Mouse (Mus musculus) hindbrain, postnatal 0 days (tissue): ENCODE results near the gene Csnk2b. TPM values are rescaled to one million over a fixed set of nuclear protein-coding genes. Genes with fewer than 3 reads are reported as not detected.

Experiments used
- ATAC-seq: fragments of 200-750 bp; cut with Nextera tagmentation; 2 replicates; pipeline ENCODE4 v1.8.0; 2017; ENCODE audit warnings: mild to moderate bottlenecking, moderate TSS enrichment, moderate library complexity
- DNase-seq: peaks from one replicate; pipeline ENCODE4 v3.0.0-alpha.2; 2015; ENCODE audit warnings: low spot score
- H3K27ac ChIP-seq: fragments of 300-500 bp; sonication (generic); 2 replicates; pipeline ENCODE4 v1.5.1; 2014; ENCODE audit warnings: mild to moderate bottlenecking
- H3K27me3 ChIP-seq: fragments of 300-500 bp; sonication (generic); 2 replicates; pipeline ENCODE4 v1.6.1; 2014; ENCODE audit warnings: low read length, mixed read lengths; ENCODE audit not compliant: insufficient read depth
- H3K36me3 ChIP-seq: fragments of 300-500 bp; sonication (generic); 2 replicates; pipeline ENCODE4 v1.6.1; 2014; ENCODE audit warnings: low read length, mixed read lengths; ENCODE audit not compliant: insufficient read depth
- H3K4me1 ChIP-seq: fragments of 300-500 bp; sonication (generic); 2 replicates; pipeline ENCODE4 v1.6.1; 2014; ENCODE audit warnings: antibody characterized with exemption, low read length, mixed read lengths; ENCODE audit not compliant: insufficient read depth
- H3K4me2 ChIP-seq: fragments of 300-500 bp; sonication (generic); 2 replicates; pipeline ENCODE4 v1.6.1; 2014; ENCODE audit warnings: low read depth, mild to moderate bottlenecking, low read length, moderate library complexity, mixed read lengths
- H3K4me3 ChIP-seq: fragments of 300-500 bp; sonication (generic); 2 replicates; pipeline ENCODE4 v1.5.1; 2014; ENCODE audit warnings: low read length
- H3K9ac ChIP-seq: fragments of 300-500 bp; sonication (generic); replicated peaks from 2 replicates; pipeline ENCODE4 v1.6.1; 2014; ENCODE audit warnings: mild to moderate bottlenecking, low read length, moderate library complexity, mixed read lengths
- H3K9me3 ChIP-seq: fragments of 300-500 bp; sonication (generic); 2 replicates; pipeline ENCODE4 v1.6.1; 2016; ENCODE audit warnings: low read length, mixed read lengths
- CTCF ChIP-seq: IDR thresholded peaks from 2 replicates; pipeline ENCODE4 v1.5.1; 2016; ENCODE audit warnings: antibody characterized with exemption, control low read depth, low read depth
- WGBS: fragments of 180-500 bp; shearing (Covaris S2); extraction: QIAGEN DNeasy Blood & Tissue Kit; methylation state at CpG from one replicate; pipeline ENCODE4 v1.1.7; 2014; 5-methylcytosine and 5-hydroxymethylcytosine counted together
- polyA plus RNA-seq: library from polyadenylated mRNA; unstranded; fragments of >200 nt; fragmentation: Nextera tagmentation; extraction: Ambion mirVana; gene quantifications from 2 replicates; pipeline ENCODE4 v1.2.1, GENCODE M21; 2015
- total RNA-seq: library from RNA; depleted of rRNA; stranded (reverse); fragments of >200 nt; gene quantifications from 2 replicates; pipeline ENCODE4 v1.2.3, GENCODE M21; 2014

Gene Csnk2b
- total and polyA plus RNA-seq, 2 experiments from 2014 or later = 257 to 350 TPM

DNA sequence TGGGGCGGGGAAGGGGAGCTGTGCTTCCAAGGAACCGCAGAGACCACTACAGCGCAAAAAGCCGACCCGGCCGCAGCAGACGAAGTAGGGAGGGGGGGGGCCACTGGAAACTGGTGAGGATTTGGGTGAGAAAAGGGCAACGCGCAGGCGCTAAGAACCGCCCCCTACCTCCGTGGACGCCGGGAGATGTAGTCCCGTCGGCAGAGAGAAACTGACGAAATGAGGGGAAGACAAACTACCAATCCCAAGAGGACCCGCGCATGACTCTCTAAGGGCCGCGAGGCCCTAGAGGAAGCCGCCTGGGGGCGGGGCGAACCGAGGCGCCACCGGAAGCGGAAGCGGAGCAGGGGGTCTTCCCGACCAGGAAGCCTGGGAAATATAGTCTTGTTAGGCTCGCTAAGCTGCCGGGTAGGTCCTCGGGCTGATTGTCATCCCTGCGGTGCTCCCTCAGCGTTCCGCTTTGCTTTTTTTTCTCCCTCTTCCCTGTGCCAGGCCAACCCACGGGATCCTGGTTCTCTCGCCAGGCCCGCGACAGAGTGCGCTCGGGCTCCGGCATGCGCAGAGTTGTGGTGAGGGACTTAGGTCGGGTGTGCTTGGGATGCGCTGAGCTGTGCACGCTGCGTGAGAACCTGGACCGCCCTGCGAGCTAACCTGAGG is 582 bp downstream of the Csnk2b start, which contains the start of gene Gpank1:
Gpank1 (plus strand) TSS at position 313 of the 657 bp plus-strand sequence.
- Histone ChIP-seq H3K9me3 (no peaks in the 10 kb centered on the region), H3K4me1 (peaks cover 6% of the 10 kb centered on the region; the same call in 1 of the 2 replicates), H3K9ac (peak within 1 kb of the TSS; percentile 93), H3K4me2 (peak within 1 kb of the TSS; percentile 96), H3K27me3 (no peaks in the 10 kb centered on the region), H3K4me3 (peak within 1 kb of the TSS; percentile 79), H3K36me3 (peaks cover 26% of the 10 kb centered on the region), H3K27ac (peak within 1 kb of the TSS; percentile 93)
- WGBS = under 1% methylated on average over 47 of the region's 50 CpGs
- DNase-seq (peak; percentile 100), ATAC-seq (peak; percentile 95)
- TF ChIP-seq CTCF = peak; percentile 8; the same call in 1 of the 2 replicates

DNA sequence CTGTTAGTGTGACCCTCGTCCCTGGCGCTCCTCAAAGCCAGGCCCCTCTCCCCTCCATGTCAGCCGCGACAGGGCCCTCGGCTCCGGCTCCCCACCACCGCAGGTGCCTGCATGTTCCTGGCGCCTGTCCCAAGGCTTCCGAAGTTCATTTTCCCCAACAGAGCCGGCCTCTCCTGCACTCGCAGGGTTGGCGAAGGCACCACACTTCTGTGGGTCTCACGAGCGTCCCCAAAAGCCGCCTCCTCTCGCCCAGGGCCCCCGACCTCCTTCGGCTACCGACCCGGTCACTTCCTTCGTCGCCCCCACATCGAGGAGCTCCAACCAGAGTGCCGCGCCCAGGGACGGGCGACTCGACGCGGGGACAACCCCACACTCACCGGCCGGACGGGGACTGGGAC is 1.1 kb downstream of the Csnk2b start:
- Histone ChIP-seq H3K36me3 (peaks cover 28% of the 10 kb centered on the region), H3K4me3 (peak overlapping the region; percentile 79), H3K9ac (peak overlapping the region; percentile 93), H3K4me1 (peaks cover 6% of the 10 kb centered on the region; the same call in 1 of the 2 replicates), H3K9me3 (no peaks in the 10 kb centered on the region), H3K4me2 (peak overlapping the region; percentile 96), H3K27me3 (no peaks in the 10 kb centered on the region), H3K27ac (peak overlapping the region; percentile 70)
- under 1% methylated on average over 33 of the region's 33 CpGs for WGBS
- DNase-seq (peak; percentile 15), ATAC-seq (no peak)
- TF ChIP-seq CTCF = no peak

DNA sequence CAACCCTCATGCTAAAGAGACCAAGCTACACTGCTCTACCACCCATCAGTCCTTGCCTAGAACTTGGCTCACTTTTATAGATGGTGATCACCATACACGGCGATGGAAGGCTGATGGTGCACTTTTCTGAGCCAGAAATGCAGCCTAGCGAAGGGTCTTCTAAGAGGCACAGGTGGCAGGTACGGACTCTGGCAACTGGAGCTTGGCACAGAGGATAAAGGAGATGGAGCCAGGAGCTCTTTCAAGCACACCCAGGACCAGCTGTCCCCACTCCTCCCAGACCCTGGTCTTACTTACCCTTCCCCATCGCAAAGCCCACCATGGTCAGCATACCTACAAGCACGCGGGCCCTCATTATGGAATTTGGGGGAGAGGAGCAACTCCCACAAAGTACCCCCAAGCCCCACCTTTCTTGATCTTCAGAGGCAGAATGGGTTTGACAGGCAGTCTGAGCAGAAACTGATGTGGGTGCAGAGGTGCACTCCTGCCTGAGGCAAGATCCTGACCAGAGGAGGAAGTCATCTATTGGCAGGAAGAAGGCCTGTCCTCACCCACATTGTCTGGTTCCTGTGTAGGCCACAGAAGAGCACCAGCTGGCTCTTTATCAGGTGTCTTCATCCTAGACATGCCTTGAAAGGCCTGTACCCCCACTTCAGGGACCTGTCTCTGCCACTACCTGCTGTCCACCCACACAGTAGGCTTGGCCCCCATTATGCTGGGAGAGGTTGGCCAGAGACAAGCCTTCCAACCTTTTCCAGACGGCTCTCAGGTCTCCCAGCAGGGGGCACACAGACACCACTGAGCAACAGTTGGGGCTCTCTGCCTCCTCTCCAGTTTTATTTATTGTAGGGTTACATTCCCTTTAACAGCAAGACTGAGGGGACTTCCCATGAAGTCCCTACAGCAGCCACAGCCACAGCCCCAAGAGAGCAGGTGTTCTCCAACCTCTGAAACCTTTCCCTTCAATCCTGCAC is 6.5 kb downstream of the Csnk2b start, which contains the start of gene Ly6g5b:
Ly6g5b (minus strand) TSS at position 383 of the 974 bp plus-strand sequence.
- Histone ChIP-seq H3K4me1 (peaks cover 3% of the 10 kb centered on the region; the same call in 1 of the 2 replicates), H3K4me3 (no peak within 1 kb of the TSS), H3K4me2 (no peak within 1 kb of the TSS), H3K27ac (no peak within 1 kb of the TSS), H3K9me3 (no peaks in the 10 kb centered on the region), H3K36me3 (peaks cover 32% of the 10 kb centered on the region), H3K27me3 (no peaks in the 10 kb centered on the region), H3K9ac (no peak within 1 kb of the TSS; the same call in 1 of the 2 replicates)
- 84% methylated on average over 8 of the region's 8 CpGs for WGBS
- ATAC-seq (no peak), DNase-seq (peak; percentile 24)
- TF ChIP-seq CTCF = peak; percentile 43

DNA sequence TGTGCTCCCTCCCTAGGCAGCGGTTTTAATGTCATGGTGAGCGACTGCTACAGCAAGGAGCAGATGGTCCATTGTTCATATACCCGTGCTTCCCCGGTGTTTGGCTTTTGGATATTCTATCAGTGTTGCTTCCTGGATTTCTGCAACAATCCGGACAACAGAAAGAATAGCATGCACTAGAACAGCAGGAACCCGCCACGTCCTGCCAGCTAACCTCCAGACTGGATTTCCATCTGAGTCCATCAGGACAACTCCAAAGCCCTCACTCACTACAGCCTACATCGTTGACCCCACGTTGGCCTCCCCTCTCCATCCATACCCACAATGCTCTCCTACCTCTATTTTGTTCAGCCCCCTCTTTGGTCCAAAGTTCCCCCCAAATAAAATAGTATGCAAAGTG is 10.1 kb downstream of the Csnk2b start:
- TF ChIP-seq CTCF = no peak
- Histone ChIP-seq H3K9ac (no peak overlapping the region), H3K9me3 (no peaks in the 10 kb centered on the region), H3K27ac (no peak overlapping the region), H3K27me3 (no peaks in the 10 kb centered on the region), H3K36me3 (peaks cover 14% of the 10 kb centered on the region; the same call in 1 of the 2 replicates), H3K4me1 (no peaks in the 10 kb centered on the region), H3K4me2 (no peak overlapping the region), H3K4me3 (no peak overlapping the region)
- ATAC-seq (no peak), DNase-seq (no peak)
- WGBS = 54% methylated on average over 9 of the region's 9 CpGs

DNA sequence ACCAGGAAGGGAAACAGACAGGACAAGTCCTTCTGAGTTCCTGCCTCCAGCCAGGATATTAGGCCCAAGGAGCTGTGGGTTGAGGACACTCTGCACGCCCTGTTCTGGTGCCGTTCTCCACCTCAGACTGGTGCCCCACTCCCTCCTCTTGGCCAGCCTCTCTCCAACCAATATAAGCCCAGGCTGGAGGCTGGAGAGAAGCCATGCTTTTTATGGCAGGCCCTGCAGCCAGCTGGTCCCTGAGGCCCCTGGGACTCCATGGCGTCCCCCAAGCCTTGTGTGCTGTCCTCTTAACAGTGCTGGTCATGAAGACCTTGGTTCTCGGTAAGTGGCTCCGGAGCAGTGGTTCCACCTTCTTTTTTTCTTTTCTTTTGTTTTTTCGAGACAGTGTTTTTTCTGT is 13.8 kb downstream of the Csnk2b start, which contains the start of gene Ly6g5c:
Ly6g5c (plus strand) TSS at position 183 of the 400 bp plus-strand sequence.
- no peaks in the 10 kb centered on the region for H3K4me1 ChIP-seq
- TF ChIP-seq CTCF = no peak
- no peaks in the 10 kb centered on the region for H3K9me3 ChIP-seq
- DNase-seq (peak; percentile 27), ATAC-seq (no peak)
- no peak within 1 kb of the TSS for H3K9ac ChIP-seq
- no peak within 1 kb of the TSS for H3K4me2 ChIP-seq
- peaks cover 12% of the 10 kb centered on the region for H3K36me3 ChIP-seq
- no peaks in the 10 kb centered on the region for H3K27me3 ChIP-seq
- no peak within 1 kb of the TSS for H3K27ac ChIP-seq
- WGBS = 71% methylated on average over 6 of the region's 6 CpGs
- H3K4me3 ChIP-seq = no peak within 1 kb of the TSS

DNA sequence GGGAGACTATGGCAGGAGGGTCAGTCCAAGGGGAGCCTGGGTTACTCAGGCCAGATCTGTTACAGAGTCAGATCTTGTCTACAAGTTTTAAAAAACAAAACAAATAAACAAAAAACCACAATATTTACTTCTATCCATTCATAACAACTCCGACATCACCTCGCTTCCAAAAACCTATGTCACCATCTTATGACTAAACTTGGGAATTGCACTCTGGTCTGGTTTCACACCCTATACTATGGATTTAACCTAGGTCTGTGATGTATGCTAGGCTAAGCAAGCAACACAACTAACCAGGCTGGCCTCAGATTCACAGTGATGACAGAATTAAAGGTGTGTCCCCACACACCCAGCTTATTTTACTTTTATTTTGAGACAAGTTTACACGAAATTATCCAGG is 15.3 kb downstream of the Csnk2b start:
- H3K9ac ChIP-seq = no peak overlapping the region
- no peaks in the 10 kb centered on the region for H3K9me3 ChIP-seq
- no peak for ATAC-seq
- no peaks in the 10 kb centered on the region for H3K4me1 ChIP-seq
- DNase-seq = peak; percentile 27
- H3K4me3 ChIP-seq = no peak overlapping the region
- WGBS = 62% methylated on average over 3 of the region's 3 CpGs
- no peaks in the 10 kb centered on the region for H3K27me3 ChIP-seq
- H3K27ac ChIP-seq = no peak overlapping the region; the same call in 1 of the 2 replicates
- H3K36me3 ChIP-seq = peaks cover 26% of the 10 kb centered on the region
- 0 out of 2 replicates have a peak overlapping the region, but pooled peaks have one; percentile 40 for H3K4me2 ChIP-seq
- peak; percentile 51 for TF ChIP-seq CTCF
